Mouse (Mus musculus) bone marrow macrophage, adult 2 months (primary cell): ENCODE measurements around the gene Grasp.

Experiments used
- CTCF ChIP-seq: IDR thresholded peaks from 2 replicates; pipeline ENCODE4 v1.5.1; 2012; ENCODE audit warnings: low read depth, mild to moderate bottlenecking, low read length, moderate library complexity
- POLR2A ChIP-seq: IDR thresholded peaks from 2 replicates; pipeline ENCODE4 v1.6.1; 2012; ENCODE audit warnings: mild to moderate bottlenecking, low read depth, low read length, borderline replicate concordance

DNA sequence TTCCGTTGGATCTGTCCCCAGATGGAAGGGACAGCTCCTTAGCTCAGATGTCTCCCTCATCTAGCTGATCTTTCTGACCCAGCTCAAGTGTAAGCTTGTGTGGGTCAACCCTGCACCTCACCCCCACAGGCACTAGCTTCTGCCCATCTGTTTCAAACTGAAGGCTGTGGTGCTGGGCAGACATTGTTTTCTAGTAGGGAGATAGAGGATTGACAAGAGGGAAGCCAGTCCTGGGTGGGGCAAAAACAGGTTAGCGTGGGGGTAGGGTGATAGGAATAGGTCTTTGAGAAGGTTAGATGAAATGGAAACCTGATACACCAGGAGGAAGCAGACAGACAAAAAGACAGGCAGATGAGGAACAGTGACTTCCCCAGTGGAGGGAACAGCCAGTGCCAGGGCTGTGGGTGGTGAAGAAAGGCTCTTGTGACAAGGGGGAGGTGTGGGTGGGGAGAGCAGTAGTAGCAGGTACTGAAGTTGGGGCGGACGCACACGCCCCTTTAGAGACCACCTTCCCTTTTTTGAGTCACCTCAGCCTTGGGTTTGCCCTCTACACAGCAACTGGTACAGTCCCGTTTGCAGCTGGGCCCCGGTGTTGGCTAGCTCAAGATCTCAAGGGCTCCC, 32.0 kb downstream of the Grasp start:
- no peak for TF ChIP-seq POLR2A
- TF ChIP-seq CTCF = no peak
